Mouse (Mus musculus): ENCODE measurements at regions not wholly inside any gene's neighbourhood (a gene's known extent, or its start where the extent isn't known, plus 50 kb on each side); places are given as distances from the start of the nearest gene placed in this dataset.
"Not testable (repeated sequence)": the region's sequence is repeated elsewhere in the genome, so short reads cannot be mapped to it uniquely, and the experiment has no call there.

- intact Hi-C loops (cut with DNase I) = no loop called here
Observed at GRCm38 (mm10) chr2:128263880-128264279, 138.0 kb downstream of the Bcl2l11 start.

GRCm38 (mm10) chr2:128265014-128265990, 139.5 kb downstream of the Bcl2l11 start:
- intact Hi-C loops (cut with DNase I) = no loop called here
- no peak for DNase-seq (ENCODE audit: low spot score in 2 of 2)

More at GRCm38 (mm10) chr2:128263880-128264279, 138.0 kb downstream of the Bcl2l11 start:
- no peak for DNase-seq (ENCODE audit: low spot score in 2 of 2)

GRCm38 (mm10) chr2:128270377-128271129, 144.7 kb downstream of the Bcl2l11 start:
- intact Hi-C loops (cut with DNase I) = no loop called here
- no peak for DNase-seq (ENCODE audit: low spot score in 2 of 2)

- intact Hi-C loops (cut with DNase I) = no loop called here
- DNase-seq (ENCODE audit: low spot score in 2 of 2) = no peak
Observed at GRCm38 (mm10) chr2:128272789-128273188, 147.0 kb downstream of the Bcl2l11 start.

- no peak for DNase-seq (ENCODE audit: low spot score in 2 of 2)
- intact Hi-C loops (cut with DNase I) = no loop called here
Observed at GRCm38 (mm10) chr2:128273292-128273691, 147.5 kb downstream of the Bcl2l11 start.

- intact Hi-C loops (cut with DNase I) = no loop called here
Observed at GRCm38 (mm10) chr2:128276337-128276736, 150.5 kb downstream of the Bcl2l11 start.

GRCm38 (mm10) chr2:128277387-128278123, 151.7 kb downstream of the Bcl2l11 start:
- intact Hi-C loops (cut with DNase I) = no loop called here
- DNase-seq (ENCODE audit: low spot score in 2 of 2) = no peak

More at GRCm38 (mm10) chr2:128276337-128276736, 150.5 kb downstream of the Bcl2l11 start:
- no peak for DNase-seq (ENCODE audit: low spot score in 2 of 2)

- intact Hi-C loops (cut with DNase I) = no loop called here
- no peak for DNase-seq (ENCODE audit: low spot score in 2 of 2)
Observed at GRCm38 (mm10) chr2:128278124-128278432, 152.2 kb downstream of the Bcl2l11 start.

GRCm38 (mm10) chr2:128278608-128279081, 152.8 kb downstream of the Bcl2l11 start:
- intact Hi-C loops (cut with DNase I) = no loop called here
- peak; percentile 4 to 31 for DNase-seq (ENCODE audit: low spot score in 2 of 2)

- DNase-seq (ENCODE audit: low spot score in 2 of 2) = no peak
- intact Hi-C loops (cut with DNase I) = no loop called here
Observed at GRCm38 (mm10) chr2:128279127-128279710, 153.4 kb downstream of the Bcl2l11 start.

- no peak for DNase-seq (ENCODE audit: low spot score in 2 of 2)
- intact Hi-C loops (cut with DNase I) = no loop called here
Observed at GRCm38 (mm10) chr2:128282591-128282990, 156.8 kb downstream of the Bcl2l11 start.

- peak in 1 of 2 experiments; percentile 26 for DNase-seq (ENCODE audit: low spot score in 2 of 2)
- intact Hi-C loops (cut with DNase I) = no loop called here
Observed at GRCm38 (mm10) chr2:128284822-128285421, 159.1 kb downstream of the Bcl2l11 start.

- intact Hi-C loops (cut with DNase I) = no loop called here
- peak in 1 of 2 experiments; percentile 47 for DNase-seq (ENCODE audit: low spot score in 2 of 2)
Observed at GRCm38 (mm10) chr2:128285457-128285856, 159.6 kb downstream of the Bcl2l11 start.

- DNase-seq (ENCODE audit: low spot score in 2 of 2) = no peak
- intact Hi-C loops (cut with DNase I) = no loop called here
Observed at GRCm38 (mm10) chr2:128288138-128288551, 162.3 kb downstream of the Bcl2l11 start.

- intact Hi-C loops (cut with DNase I) = no loop called here
- DNase-seq (ENCODE audit: low spot score in 2 of 2) = no peak
Observed at GRCm38 (mm10) chr2:128290609-128291008, 164.8 kb downstream of the Bcl2l11 start.

- intact Hi-C loops (cut with DNase I) = no loop called here
- DNase-seq (ENCODE audit: low spot score in 2 of 2) = no peak
Observed at GRCm38 (mm10) chr2:128294610-128295009, 168.8 kb downstream of the Bcl2l11 start.

GRCm38 (mm10) chr2:128295018-128295424, 169.2 kb downstream of the Bcl2l11 start:
- intact Hi-C loops (cut with DNase I) = no loop called here

GRCm38 (mm10) chr2:128295726-128296234, 169.9 kb downstream of the Bcl2l11 start:
- intact Hi-C loops (cut with DNase I) = no loop called here
- DNase-seq (ENCODE audit: low spot score in 2 of 2) = peak in 1 of 2 experiments; percentile 43

More at GRCm38 (mm10) chr2:128295018-128295424, 169.2 kb downstream of the Bcl2l11 start:
- no peak for DNase-seq (ENCODE audit: low spot score in 2 of 2)

GRCm38 (mm10) chr2:128296423-128296822, 170.6 kb downstream of the Bcl2l11 start:
- DNase-seq (ENCODE audit: low spot score in 2 of 2); intact Hi-C loops (cut with DNase I): not testable (repeated sequence)
